Mouse (Mus musculus): ENCODE results near the gene Optn. TPM values are rescaled to one million over a fixed set of nuclear protein-coding genes. Genes with fewer than 3 reads are reported as not detected.

Optn gene
- polyA plus RNA-seq, 1 experiment from 2014 or later = 41.0 TPM

GRCm38 (mm10) chr2:5040281-5041161 lies 23.3 kb downstream of the Optn start:
- Histone ChIP-seq H3K4me2 (ENCODE audit: low read depth, low read length) (no peak overlapping the region), H3K9me3 (ENCODE audit: low read length) (no peaks in the 10 kb centered on the region), H3K27ac (ENCODE audit: low read depth) (no peak overlapping the region), H3K9ac (replicated peaks) (no peak overlapping the region), H3K27me3 (ENCODE audit: insufficient read depth, low read length) (no peaks in the 10 kb centered on the region), H3K4me1 (ENCODE audit: insufficient read depth) (peaks cover 24% of the 10 kb centered on the region), H3K4me3 (ENCODE audit: low read depth, low read length) (no peak overlapping the region), H3K36me3 (replicated peaks; ENCODE audit: insufficient read depth, low read length) (peaks cover 64% of the 10 kb centered on the region)
- no peak for ATAC-seq
- WGBS (ENCODE audit: insufficient replicate concordance) = 61% methylated on average over 12 of the region's 12 CpGs
- DNase-seq = no peak
- no peak for TF ChIP-seq CTCF (IDR thresholded peaks at IDR 0.05; ENCODE audit: low read depth)
- TF ChIP-seq EP300 (IDR thresholded peaks at IDR 0.05; ENCODE audit: low read depth) = peak; percentile 86

- WGBS (ENCODE audit: insufficient replicate concordance) = 76% methylated on average over 13 of the region's 13 CpGs
- Histone ChIP-seq H3K9me3 (ENCODE audit: low read length) (no peaks in the 10 kb centered on the region), H3K27me3 (ENCODE audit: insufficient read depth, low read length) (no peaks in the 10 kb centered on the region), H3K9ac (replicated peaks) (no peak overlapping the region), H3K36me3 (replicated peaks; ENCODE audit: insufficient read depth, low read length) (peaks cover 59% of the 10 kb centered on the region), H3K4me1 (ENCODE audit: insufficient read depth) (peaks cover 22% of the 10 kb centered on the region), H3K4me2 (ENCODE audit: low read depth, low read length) (no peak overlapping the region), H3K27ac (ENCODE audit: low read depth) (no peak overlapping the region), H3K4me3 (ENCODE audit: low read depth, low read length) (no peak overlapping the region)
- TF ChIP-seq CTCF (IDR thresholded peaks at IDR 0.05; ENCODE audit: low read depth) = no peak
- no peak for TF ChIP-seq EP300 (IDR thresholded peaks at IDR 0.05; ENCODE audit: low read depth)
- ATAC-seq (no peak), DNase-seq (no peak)
Measured at GRCm38 (mm10) chr2:5039350-5040170, 24.3 kb downstream of the Optn start.

- DNase-seq = no peak
- no peak overlapping the region for H3K4me3 ChIP-seq (ENCODE audit: low read depth, low read length)
- H3K27ac ChIP-seq (ENCODE audit: low read depth) = no peak overlapping the region
- H3K4me2 ChIP-seq (ENCODE audit: low read depth, low read length) = no peak overlapping the region
- no peaks in the 10 kb centered on the region for H3K27me3 ChIP-seq (ENCODE audit: insufficient read depth, low read length)
- H3K9ac ChIP-seq (replicated peaks) = no peak overlapping the region
- no peak for ATAC-seq
- peaks cover 21% of the 10 kb centered on the region for H3K4me1 ChIP-seq (ENCODE audit: insufficient read depth)
- 85% methylated on average over 5 of the region's 5 CpGs for WGBS (ENCODE audit: insufficient replicate concordance)
- TF ChIP-seq CTCF (IDR thresholded peaks at IDR 0.05; ENCODE audit: low read depth) (no peak), EP300 (IDR thresholded peaks at IDR 0.05; ENCODE audit: low read depth) (no peak)
- peaks cover 64% of the 10 kb centered on the region for H3K36me3 ChIP-seq (replicated peaks; ENCODE audit: insufficient read depth, low read length)
- H3K9me3 ChIP-seq (ENCODE audit: low read length) = no peaks in the 10 kb centered on the region
Measured at GRCm38 (mm10) chr2:5038320-5038719, 25.5 kb downstream of the Optn start.

DNA sequence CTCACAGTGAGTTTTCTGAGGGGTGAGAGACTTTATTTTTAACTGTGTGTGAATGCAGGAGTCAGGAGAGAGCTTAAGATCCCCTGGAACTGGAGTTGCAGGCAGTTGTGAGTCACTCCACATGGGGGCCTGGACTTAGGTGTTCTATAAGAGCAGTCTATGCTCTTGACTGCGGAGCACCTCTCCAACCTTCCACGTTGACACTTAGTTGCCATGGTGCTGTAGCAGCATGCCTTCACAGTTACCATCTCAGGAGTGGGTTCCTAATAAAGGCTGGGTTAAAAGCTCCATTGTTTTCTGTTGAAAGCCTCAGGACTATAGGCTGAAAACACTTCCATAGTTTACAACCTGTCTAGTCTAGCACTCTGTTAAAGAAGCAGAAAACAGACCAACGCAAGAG lies 26.5 kb downstream of the Optn start:
- Histone ChIP-seq H3K36me3 (replicated peaks; ENCODE audit: insufficient read depth, low read length) (peaks cover 68% of the 10 kb centered on the region), H3K4me2 (ENCODE audit: low read depth, low read length) (no peak overlapping the region), H3K27me3 (ENCODE audit: insufficient read depth, low read length) (no peaks in the 10 kb centered on the region), H3K4me1 (ENCODE audit: insufficient read depth) (peaks cover 18% of the 10 kb centered on the region), H3K4me3 (ENCODE audit: low read depth, low read length) (no peak overlapping the region), H3K9ac (replicated peaks) (no peak overlapping the region), H3K9me3 (ENCODE audit: low read length) (no peaks in the 10 kb centered on the region), H3K27ac (ENCODE audit: low read depth) (no peak overlapping the region)
- no peak for ATAC-seq
- TF ChIP-seq EP300 (IDR thresholded peaks at IDR 0.05; ENCODE audit: low read depth) = no peak
- TF ChIP-seq CTCF (IDR thresholded peaks at IDR 0.05; ENCODE audit: low read depth) = no peak
- WGBS (ENCODE audit: insufficient replicate concordance) = 88% methylated on average over 3 of the region's 3 CpGs
- DNase-seq = no peak

DNA sequence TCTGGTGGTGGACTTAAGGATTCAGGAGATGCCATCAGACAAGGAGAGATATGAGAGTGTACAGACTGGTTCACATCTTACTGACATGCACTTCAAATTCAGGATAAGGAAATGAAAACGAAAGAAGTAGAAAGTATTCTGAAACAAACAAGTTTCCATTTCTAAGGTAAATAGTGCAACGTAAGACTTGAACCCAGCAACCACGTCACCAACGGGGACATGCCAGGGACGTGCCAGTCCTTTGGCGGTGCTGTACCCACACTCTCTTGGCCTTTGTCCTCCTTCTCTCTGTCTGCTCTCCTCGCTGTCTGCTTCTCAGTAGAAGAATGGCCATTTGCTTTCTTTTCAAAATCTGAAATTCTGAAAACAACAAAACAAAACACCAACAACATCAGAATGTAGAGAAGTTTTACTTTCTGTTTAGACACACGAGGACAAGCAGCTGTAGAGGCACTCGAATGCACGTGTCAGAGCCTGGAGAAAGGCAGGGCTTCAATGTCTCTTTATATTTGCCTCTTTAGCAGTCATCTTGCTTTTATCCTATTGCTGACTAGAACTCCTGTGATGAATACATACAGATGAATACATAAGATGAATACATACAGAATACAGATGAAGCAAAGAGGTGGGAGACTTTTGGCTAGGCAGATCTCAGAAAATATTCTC lies 27.3 kb downstream of the Optn start:
- H3K4me2 ChIP-seq (ENCODE audit: low read depth, low read length) = no peak overlapping the region
- no peak overlapping the region for H3K27ac ChIP-seq (ENCODE audit: low read depth)
- no peak overlapping the region for H3K4me3 ChIP-seq (ENCODE audit: low read depth, low read length)
- H3K4me1 ChIP-seq (ENCODE audit: insufficient read depth) = peaks cover 9% of the 10 kb centered on the region
- peaks cover 68% of the 10 kb centered on the region for H3K36me3 ChIP-seq (replicated peaks; ENCODE audit: insufficient read depth, low read length)
- no peak for TF ChIP-seq EP300 (IDR thresholded peaks at IDR 0.05; ENCODE audit: low read depth)
- TF ChIP-seq CTCF (IDR thresholded peaks at IDR 0.05; ENCODE audit: low read depth) = no peak
- H3K27me3 ChIP-seq (ENCODE audit: insufficient read depth, low read length) = no peaks in the 10 kb centered on the region
- 82% methylated on average over 10 of the region's 10 CpGs for WGBS (ENCODE audit: insufficient replicate concordance)
- H3K9me3 ChIP-seq (ENCODE audit: low read length) = no peaks in the 10 kb centered on the region
- no peak for ATAC-seq
- no peak for DNase-seq
- no peak overlapping the region for H3K9ac ChIP-seq (replicated peaks)

DNA sequence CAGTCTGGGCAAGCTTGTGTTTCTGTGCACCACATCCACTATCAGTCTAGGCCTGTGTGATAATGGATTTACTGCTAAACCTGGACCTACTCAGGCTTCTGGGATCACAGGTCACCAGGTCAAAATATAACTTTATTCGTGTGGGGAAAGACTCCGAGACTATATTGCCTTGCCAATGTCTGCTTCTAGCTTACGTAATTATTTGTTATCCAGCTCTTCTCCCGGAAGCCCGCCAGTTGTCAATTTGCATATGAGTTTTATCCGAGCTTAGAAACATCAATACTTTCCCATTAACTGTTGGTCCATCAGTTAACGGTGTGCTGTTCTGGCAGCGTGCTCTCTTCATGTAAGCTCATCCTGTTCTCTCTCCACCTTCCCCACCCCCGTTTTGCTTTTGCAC lies 28.6 kb downstream of the Optn start:
- no peak overlapping the region for H3K9ac ChIP-seq (replicated peaks)
- ATAC-seq = peak; percentile 55
- no peaks in the 10 kb centered on the region for H3K27me3 ChIP-seq (ENCODE audit: insufficient read depth, low read length)
- no peaks in the 10 kb centered on the region for H3K9me3 ChIP-seq (ENCODE audit: low read length)
- DNase-seq = no peak
- no peak overlapping the region for H3K4me2 ChIP-seq (ENCODE audit: low read depth, low read length)
- peaks cover 7% of the 10 kb centered on the region for H3K4me1 ChIP-seq (ENCODE audit: insufficient read depth)
- no peak overlapping the region; the same call in 1 of the 2 replicates for H3K27ac ChIP-seq (ENCODE audit: low read depth)
- peaks cover 71% of the 10 kb centered on the region for H3K36me3 ChIP-seq (replicated peaks; ENCODE audit: insufficient read depth, low read length)
- TF ChIP-seq CTCF (IDR thresholded peaks at IDR 0.05; ENCODE audit: low read depth) (no peak), EP300 (IDR thresholded peaks at IDR 0.05; ENCODE audit: low read depth) (no peak)
- WGBS (ENCODE audit: insufficient replicate concordance) = 73% methylated on average over 9 of the region's 9 CpGs
- H3K4me3 ChIP-seq (ENCODE audit: low read depth, low read length) = no peak overlapping the region
